Mouse (Mus musculus): ENCODE measurements around the gene Fat3. TPM values are rescaled to one million over a fixed set of nuclear protein-coding genes. Genes with fewer than 3 reads are reported as not detected.

Fat3 gene
- total RNA-seq, 1 experiment from 2014 or later = not detected

DNA sequence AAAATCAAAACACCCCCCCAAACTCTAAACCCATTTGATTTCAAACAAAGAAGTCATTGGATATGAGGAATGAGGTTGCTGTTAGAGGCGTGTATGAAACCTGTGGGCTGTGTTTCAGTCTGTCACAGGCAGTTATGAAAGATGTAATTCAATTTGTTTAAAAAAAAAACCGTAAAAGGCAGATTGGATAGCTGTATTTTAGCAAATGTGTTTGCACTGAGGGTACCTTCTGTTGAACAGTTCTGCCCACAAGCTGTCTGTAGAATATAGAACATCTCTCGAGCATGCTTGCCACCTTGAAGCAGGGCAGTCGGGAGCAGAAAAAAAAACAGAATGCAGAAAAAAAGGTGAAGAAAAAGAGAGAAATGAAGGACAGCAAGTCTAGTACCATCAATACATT, 472.0 kb downstream of the Fat3 start:
- no peak for ATAC-seq (replicated peaks in 1 of 2; ENCODE audit: insufficient read depth in 1 of 2, low FRiP score in 2 of 2, low TSS enrichment in 1 of 2, low read depth in 1 of 2, poor library complexity in 2 of 2, severe bottlenecking in 2 of 2)

GRCm38 (mm10) chr9:16028394-16028911, 472.6 kb downstream of the Fat3 start:
- no peak for ATAC-seq (replicated peaks in 1 of 2; ENCODE audit: insufficient read depth in 1 of 2, low FRiP score in 2 of 2, low TSS enrichment in 1 of 2, low read depth in 1 of 2, poor library complexity in 2 of 2, severe bottlenecking in 2 of 2)

- no peak for ATAC-seq (replicated peaks in 1 of 2; ENCODE audit: insufficient read depth in 1 of 2, low FRiP score in 2 of 2, low TSS enrichment in 1 of 2, low read depth in 1 of 2, poor library complexity in 2 of 2, severe bottlenecking in 2 of 2)
Measured at GRCm38 (mm10) chr9:16026054-16026453, 475.0 kb downstream of the Fat3 start.

- no peak for ATAC-seq (replicated peaks in 1 of 2; ENCODE audit: insufficient read depth in 1 of 2, low FRiP score in 2 of 2, low TSS enrichment in 1 of 2, low read depth in 1 of 2, poor library complexity in 2 of 2, severe bottlenecking in 2 of 2)
Measured at GRCm38 (mm10) chr9:16024706-16025105, 476.4 kb downstream of the Fat3 start.

DNA sequence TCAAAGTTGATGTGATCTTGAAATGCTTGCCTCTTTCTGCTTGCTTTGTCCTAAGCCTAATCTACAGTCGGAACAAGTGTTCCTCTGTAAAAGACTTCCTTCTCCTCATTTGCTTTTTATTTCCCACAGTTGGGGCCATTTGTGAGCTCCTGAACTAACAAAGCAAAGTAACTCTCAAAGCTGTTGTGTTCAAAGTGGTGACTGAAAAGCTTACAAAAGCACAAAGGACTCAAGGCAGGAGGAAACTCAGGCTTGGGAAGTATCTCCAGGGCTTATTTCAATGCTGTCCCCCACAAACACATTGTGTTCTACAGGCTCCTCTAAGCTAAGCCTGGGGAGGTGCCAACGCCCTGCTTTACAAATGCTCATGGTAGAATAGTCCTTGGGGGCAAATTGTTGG, 487.0 kb downstream of the Fat3 start:
- ATAC-seq (replicated peaks in 1 of 2; ENCODE audit: insufficient read depth in 1 of 2, low FRiP score in 2 of 2, low TSS enrichment in 1 of 2, low read depth in 1 of 2, poor library complexity in 2 of 2, severe bottlenecking in 2 of 2) = no peak

DNA sequence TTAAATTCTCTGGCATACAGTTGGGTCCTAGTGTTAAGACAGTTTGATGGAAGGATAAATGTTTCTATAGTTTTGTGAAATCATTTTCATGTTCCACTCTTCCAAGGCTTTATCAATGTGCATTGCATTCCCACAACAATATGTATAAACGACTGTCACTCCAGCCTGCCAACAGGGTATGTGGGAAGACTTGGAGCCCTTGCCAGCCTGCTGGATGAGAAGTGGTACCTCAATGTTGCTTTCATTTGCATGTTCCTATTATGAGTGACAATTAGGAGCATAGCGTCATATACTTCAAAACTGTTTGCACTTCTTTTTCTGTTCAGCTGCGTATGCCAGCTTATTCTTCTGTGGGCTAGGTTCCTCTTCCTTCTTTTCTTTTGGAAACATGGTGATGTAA, 489.7 kb downstream of the Fat3 start:
- ATAC-seq (replicated peaks in 1 of 2; ENCODE audit: insufficient read depth in 1 of 2, low FRiP score in 2 of 2, low TSS enrichment in 1 of 2, low read depth in 1 of 2, poor library complexity in 2 of 2, severe bottlenecking in 2 of 2) = no peak

GRCm38 (mm10) chr9:16007516-16007915, 493.6 kb downstream of the Fat3 start:
- no peak for ATAC-seq (replicated peaks in 1 of 2; ENCODE audit: insufficient read depth in 1 of 2, low FRiP score in 2 of 2, low TSS enrichment in 1 of 2, low read depth in 1 of 2, poor library complexity in 2 of 2, severe bottlenecking in 2 of 2)

GRCm38 (mm10) chr9:16002991-16003390, 498.1 kb downstream of the Fat3 start:
- ATAC-seq (replicated peaks in 1 of 2; ENCODE audit: insufficient read depth in 1 of 2, low FRiP score in 2 of 2, low TSS enrichment in 1 of 2, low read depth in 1 of 2, poor library complexity in 2 of 2, severe bottlenecking in 2 of 2) = no peak

GRCm38 (mm10) chr9:15994762-15995161, 506.3 kb downstream of the Fat3 start:
- ATAC-seq (replicated peaks in 1 of 2; ENCODE audit: insufficient read depth in 1 of 2, low FRiP score in 2 of 2, low TSS enrichment in 1 of 2, low read depth in 1 of 2, poor library complexity in 2 of 2, severe bottlenecking in 2 of 2) = no peak

GRCm38 (mm10) chr9:15994177-15994576, 506.9 kb downstream of the Fat3 start:
- ATAC-seq (replicated peaks in 1 of 2; ENCODE audit: insufficient read depth in 1 of 2, low FRiP score in 2 of 2, low TSS enrichment in 1 of 2, low read depth in 1 of 2, poor library complexity in 2 of 2, severe bottlenecking in 2 of 2) = no peak

GRCm38 (mm10) chr9:15992158-15992846, 508.8 kb downstream of the Fat3 start:
- no peak for ATAC-seq (replicated peaks in 1 of 2; ENCODE audit: insufficient read depth in 1 of 2, low FRiP score in 2 of 2, low TSS enrichment in 1 of 2, low read depth in 1 of 2, poor library complexity in 2 of 2, severe bottlenecking in 2 of 2)

GRCm38 (mm10) chr9:15978317-15978716, 522.8 kb downstream of the Fat3 start:
- ATAC-seq (replicated peaks in 1 of 2; ENCODE audit: insufficient read depth in 1 of 2, low FRiP score in 2 of 2, low TSS enrichment in 1 of 2, low read depth in 1 of 2, poor library complexity in 2 of 2, severe bottlenecking in 2 of 2) = no peak

DNA sequence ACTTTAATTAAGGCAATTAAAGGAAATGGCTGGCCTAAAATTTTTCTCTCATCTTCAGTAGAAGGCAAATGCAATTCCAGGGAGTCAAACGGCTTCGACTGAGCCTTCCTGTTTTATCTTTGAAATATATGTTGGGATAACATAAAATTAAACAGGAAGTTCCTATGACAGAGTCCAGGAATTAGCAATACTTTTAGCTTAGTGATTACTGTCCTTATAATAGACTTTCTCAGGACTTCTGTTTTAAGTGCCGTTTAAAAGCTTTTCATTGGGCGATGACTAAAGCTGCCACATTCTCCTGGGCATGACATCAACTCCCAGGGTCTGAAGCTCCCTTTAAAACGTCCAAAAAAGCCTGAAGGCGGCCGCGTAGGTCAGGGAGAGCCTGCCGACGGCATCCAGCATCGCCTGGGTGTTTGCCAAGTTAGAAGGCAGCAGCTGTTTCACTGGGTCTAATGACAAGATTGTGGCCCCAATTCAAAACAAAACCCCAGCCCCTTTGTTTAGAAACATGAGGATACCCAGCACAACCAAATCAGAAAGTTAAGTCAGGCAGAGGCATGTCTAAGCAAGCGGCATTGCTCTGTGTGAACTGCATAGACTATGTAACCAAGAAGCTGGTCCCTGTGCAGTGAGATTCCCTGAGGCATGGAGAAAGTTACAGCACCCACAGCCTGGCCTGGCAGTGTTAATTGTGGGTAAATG, 524.0 kb downstream of the Fat3 start:
- ATAC-seq (replicated peaks in 1 of 2; ENCODE audit: insufficient read depth in 1 of 2, low FRiP score in 2 of 2, low TSS enrichment in 1 of 2, low read depth in 1 of 2, poor library complexity in 2 of 2, severe bottlenecking in 2 of 2) = no peak

GRCm38 (mm10) chr9:15975999-15976398, 525.1 kb downstream of the Fat3 start:
- ATAC-seq (replicated peaks in 1 of 2; ENCODE audit: insufficient read depth in 1 of 2, low FRiP score in 2 of 2, low TSS enrichment in 1 of 2, low read depth in 1 of 2, poor library complexity in 2 of 2, severe bottlenecking in 2 of 2) = no peak

- ATAC-seq (replicated peaks in 1 of 2; ENCODE audit: insufficient read depth in 1 of 2, low FRiP score in 2 of 2, low TSS enrichment in 1 of 2, low read depth in 1 of 2, poor library complexity in 2 of 2, severe bottlenecking in 2 of 2) = no peak
Measured at GRCm38 (mm10) chr9:15972201-15972600, 528.9 kb downstream of the Fat3 start.

- ATAC-seq (replicated peaks in 1 of 2; ENCODE audit: insufficient read depth in 1 of 2, low FRiP score in 2 of 2, low TSS enrichment in 1 of 2, low read depth in 1 of 2, poor library complexity in 2 of 2, severe bottlenecking in 2 of 2) = no peak
Measured at GRCm38 (mm10) chr9:15971393-15971792, 529.7 kb downstream of the Fat3 start.

- ATAC-seq (replicated peaks in 1 of 2; ENCODE audit: insufficient read depth in 1 of 2, low FRiP score in 2 of 2, low TSS enrichment in 1 of 2, low read depth in 1 of 2, poor library complexity in 2 of 2, severe bottlenecking in 2 of 2) = no peak
Measured at GRCm38 (mm10) chr9:15964198-15964597, 536.9 kb downstream of the Fat3 start.

- no peak for ATAC-seq (replicated peaks in 1 of 2; ENCODE audit: insufficient read depth in 1 of 2, low FRiP score in 2 of 2, low TSS enrichment in 1 of 2, low read depth in 1 of 2, poor library complexity in 2 of 2, severe bottlenecking in 2 of 2)
Measured at GRCm38 (mm10) chr9:15962886-15963285, 538.2 kb downstream of the Fat3 start.

Measured in hematopoietic stem cell, adult 5-6 weeks (primary cell).